Comparison of ENCODE assay signal across 8 mouse cellular contexts in the genomic region with DNA sequence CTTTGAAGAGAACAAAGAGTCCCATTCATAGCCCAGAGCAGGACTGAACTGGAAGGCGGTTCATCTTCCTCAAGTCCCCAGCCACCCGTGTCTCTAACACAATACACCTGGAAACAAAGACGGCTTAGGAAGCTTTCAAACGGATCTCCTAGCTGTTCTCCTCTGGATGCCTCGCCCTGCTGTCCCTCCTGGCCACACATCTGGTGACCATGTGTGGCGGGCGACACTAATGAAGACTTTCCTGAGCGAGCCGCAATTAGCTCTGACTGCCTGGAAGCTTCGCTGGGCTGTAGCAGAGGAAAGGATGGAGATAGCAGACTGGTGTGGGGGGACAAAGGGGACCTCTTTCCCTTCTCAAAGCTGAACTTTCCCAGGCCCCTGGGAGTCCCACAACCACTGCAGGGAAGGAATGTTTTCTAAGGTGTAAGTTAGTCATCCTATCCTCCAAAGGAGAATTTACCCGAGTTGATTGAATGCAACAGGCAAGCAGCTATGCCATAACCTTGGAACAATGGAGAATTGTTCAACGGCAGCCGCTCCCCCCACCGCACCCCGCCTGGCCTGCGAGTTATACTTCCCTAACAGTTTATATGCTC.
DNase-seq lines count a peak whose midpoint lies in the region; ATAC-seq and TF ChIP-seq lines count a peak whose summit lies in the region.
"Had no signal": no experiment of that assay in that cellular context is flagged by ENCODE, and none has a peak within 500 bp of the region (broad histone marks: within the 10 kb centered on the region; RNA-seq: fewer than 3 reads in every experiment).

No protein-coding gene starts in this region.

- no peak for TF ChIP-seq CTCF in hindbrain, postnatal 0 days (IDR thresholded peaks at IDR 0.05; ENCODE audit: low read depth)

- no peaks in the 10 kb centered on the region for H3K27me3 ChIP-seq in hindbrain, postnatal 0 days (ENCODE audit: insufficient read depth, low read length)
- H3K27me3 ChIP-seq in midbrain, embryonic 14.5 days (ENCODE audit: control insufficient read depth, insufficient read depth, low read length): no peaks in the 10 kb centered on the region
- H3K27me3 ChIP-seq: liver, embryonic 12.5 days had no signal

- peak; percentile 32 for DNase-seq in NIH3T3 (ENCODE audit: low read depth)
- peak; percentile 76 for DNase-seq in embryo, embryonic 11 days
- no peak for DNase-seq in hindbrain, postnatal 0 days (ENCODE audit: low spot score)
- DNase-seq in midbrain, embryonic 14.5 days: peak; percentile 38
- DNase-seq in adrenal gland, adult 2 months: no peak
- DNase-seq in left cerebral cortex, adult 8-10 months (ENCODE audit: low spot score in 2 of 2): no peak
- DNase-seq in heart, adult 18-20 months: no peak

- no peak overlapping the region for H3K4me3 ChIP-seq in hindbrain, postnatal 0 days (ENCODE audit: low read length)
- no peak overlapping the region for H3K4me3 ChIP-seq in midbrain, embryonic 14.5 days (replicated peaks; ENCODE audit: low read depth, low read length)
- H3K4me3 ChIP-seq: liver, embryonic 12.5 days had no signal

- no peaks in the 10 kb centered on the region for H3K4me1 ChIP-seq in hindbrain, postnatal 0 days (ENCODE audit: insufficient read depth, low read length)
- H3K4me1 ChIP-seq in midbrain, embryonic 14.5 days (ENCODE audit: control insufficient read depth, insufficient read depth, low read length): peaks cover 7% of the 10 kb centered on the region; the same call in 1 of the 2 replicates

- ATAC-seq in hindbrain, postnatal 0 days: no peak
- ATAC-seq in midbrain, embryonic 14.5 days (ENCODE audit: low FRiP score, low TSS enrichment): no peak
- ATAC-seq: liver, embryonic 12.5 days had no signal

- 21% methylated on average over 16 of the region's 16 CpGs for WGBS in hindbrain, postnatal 0 days
- 13% methylated on average over 16 of the region's 16 CpGs for WGBS in midbrain, embryonic 14.5 days

- H3K9me3 ChIP-seq in hindbrain, postnatal 0 days (ENCODE audit: low read length): no peaks in the 10 kb centered on the region
- no peaks in the 10 kb centered on the region for H3K9me3 ChIP-seq in midbrain, embryonic 14.5 days (ENCODE audit: control insufficient read depth, low read length)
- H3K9me3 ChIP-seq: liver, embryonic 12.5 days had no signal

- H3K4me2 ChIP-seq in hindbrain, postnatal 0 days (ENCODE audit: low read depth, low read length): peak overlapping the region; percentile 26
- H3K4me2 ChIP-seq in midbrain, embryonic 14.5 days (ENCODE audit: low read length): peak overlapping the region; percentile 25; the same call in 1 of the 2 replicates
- H3K4me2 ChIP-seq: liver, embryonic 12.5 days had no signal

- H3K9ac ChIP-seq in hindbrain, postnatal 0 days (replicated peaks; ENCODE audit: low read length): no peak overlapping the region
- H3K9ac ChIP-seq in midbrain, embryonic 14.5 days (replicated peaks; ENCODE audit: low read length): no peak overlapping the region
- H3K9ac ChIP-seq: liver, embryonic 12.5 days had no signal

- H3K27ac ChIP-seq in hindbrain, postnatal 0 days: no peak overlapping the region
- H3K27ac ChIP-seq in midbrain, embryonic 14.5 days (replicated peaks; ENCODE audit: low read depth, low read length): no peak overlapping the region
- H3K27ac ChIP-seq: liver, embryonic 12.5 days had no signal

- no peaks in the 10 kb centered on the region for H3K36me3 ChIP-seq in hindbrain, postnatal 0 days (ENCODE audit: insufficient read depth, low read length)
- H3K36me3 ChIP-seq in midbrain, embryonic 14.5 days (ENCODE audit: control insufficient read depth, insufficient read depth, low read length): no peaks in the 10 kb centered on the region
- H3K36me3 ChIP-seq: liver, embryonic 12.5 days had no signal

Comparison
In these comparisons a context has a peak if more than half of its experiments do, and no peak if none do; other contexts are left out.
1. DNase-seq: peak in NIH3T3 (single experiment), embryo, embryonic 11 days (single experiment) and midbrain, embryonic 14.5 days (single experiment); none in hindbrain, postnatal 0 days (single experiment), adrenal gland, adult 2 months (single experiment), left cerebral cortex, adult 8-10 months (0 of 2) and heart, adult 18-20 months (0 of 2).